8 mouse cellular contexts compared by ENCODE assay signal in the genomic region with DNA sequence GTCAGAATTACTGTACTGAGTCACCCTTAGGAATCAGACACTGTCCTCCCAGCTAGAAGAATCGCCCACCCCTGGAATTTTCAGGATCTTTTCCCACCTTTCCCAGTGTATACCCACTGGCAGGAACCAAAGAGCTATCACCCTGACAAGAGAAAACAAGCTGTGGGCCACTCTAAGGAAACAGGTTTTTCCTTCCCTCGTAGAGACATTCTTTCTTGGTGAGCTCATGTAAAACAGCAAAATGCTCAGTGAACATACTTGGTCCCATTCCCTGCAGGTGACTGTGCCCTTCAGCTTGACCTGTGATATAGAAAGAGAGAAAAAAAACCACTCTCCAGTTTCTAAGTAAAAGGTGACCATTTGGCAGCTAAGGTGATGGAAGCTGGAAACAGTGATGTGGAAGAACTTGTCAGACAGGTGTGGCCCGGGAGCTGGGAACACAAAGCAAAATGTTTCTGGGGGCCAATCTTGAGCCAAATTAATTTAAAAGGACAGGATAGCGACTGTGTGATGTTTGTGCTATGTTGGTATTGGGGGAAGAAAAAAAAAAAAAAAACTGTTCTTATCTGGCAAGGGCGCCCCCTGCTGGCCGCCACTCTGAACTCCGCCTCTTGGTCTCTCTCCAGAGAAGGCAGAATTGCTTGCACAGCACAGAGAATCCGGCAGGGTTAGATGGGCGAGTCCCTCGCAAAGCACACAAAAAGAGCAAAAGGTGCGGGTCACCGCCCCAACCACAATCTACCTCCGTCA.
DNase-seq lines count a peak whose midpoint lies in the region; ATAC-seq and TF ChIP-seq lines count a peak whose summit lies in the region.

No protein-coding gene starts in this region.

- TF ChIP-seq CTCF in bone marrow macrophage, adult 2 months (IDR thresholded peaks at IDR 0.05; ENCODE audit: low read depth, low read length) = peak; percentile 71

- H3K9ac ChIP-seq in embryonic facial prominence, embryonic 15.5 days = no peak overlapping the region
- 0 out of 2 replicates have a peak overlapping the region, but pooled peaks have one; percentile 4 for H3K9ac ChIP-seq in kidney, embryonic 14.5 days (ENCODE audit: low read depth, low read length)
- no peak overlapping the region for H3K9ac ChIP-seq in limb, embryonic 15.5 days
- no peak overlapping the region for H3K9ac ChIP-seq in stomach, embryonic 14.5 days (replicated peaks; ENCODE audit: low read depth, low read length)

- WGBS in embryonic facial prominence, embryonic 15.5 days = 15% methylated on average over 13 of the region's 13 CpGs
- WGBS in kidney, embryonic 14.5 days = 13% methylated on average over 13 of the region's 13 CpGs
- 13% methylated on average over 13 of the region's 13 CpGs for WGBS in limb, embryonic 15.5 days
- WGBS in stomach, embryonic 14.5 days = 20% methylated on average over 13 of the region's 13 CpGs

- H3K4me3 ChIP-seq in bone marrow macrophage, adult 2 months (ENCODE audit: insufficient read depth, low read length) = no peak overlapping the region
- H3K4me3 ChIP-seq in embryonic facial prominence, embryonic 15.5 days (replicated peaks) = peak overlapping the region; percentile 31
- peak overlapping the region; percentile 19; the same call in 1 of the 2 replicates for H3K4me3 ChIP-seq in kidney, embryonic 14.5 days (ENCODE audit: low read length)
- H3K4me3 ChIP-seq in limb, embryonic 15.5 days = peak overlapping the region; percentile 34
- H3K4me3 ChIP-seq in stomach, embryonic 14.5 days (ENCODE audit: low read depth, low read length) = no peak overlapping the region

- H3K4me2 ChIP-seq in embryonic facial prominence, embryonic 15.5 days (replicated peaks) = peak overlapping the region; percentile 44
- H3K4me2 ChIP-seq in kidney, embryonic 14.5 days (replicated peaks; ENCODE audit: low read depth, low read length) = peak overlapping the region; percentile 33
- H3K4me2 ChIP-seq in limb, embryonic 15.5 days = peak overlapping the region; percentile 45
- peak overlapping the region; percentile 28 for H3K4me2 ChIP-seq in stomach, embryonic 14.5 days (replicated peaks; ENCODE audit: low read depth, low read length)

- H3K4me1 ChIP-seq in bone marrow macrophage, adult 2 months (ENCODE audit: control insufficient read depth, insufficient read depth, low read length) = no peaks in the 10 kb centered on the region
- H3K4me1 ChIP-seq in embryonic facial prominence, embryonic 15.5 days = peaks cover 48% of the 10 kb centered on the region
- peaks cover 32% of the 10 kb centered on the region; the same call in 1 of the 2 replicates for H3K4me1 ChIP-seq in kidney, embryonic 14.5 days (ENCODE audit: control insufficient read depth, insufficient read depth, low read length)
- peaks cover 41% of the 10 kb centered on the region for H3K4me1 ChIP-seq in limb, embryonic 15.5 days
- H3K4me1 ChIP-seq in stomach, embryonic 14.5 days (ENCODE audit: control insufficient read depth, insufficient read depth, low read length) = peaks cover 30% of the 10 kb centered on the region

- no peaks in the 10 kb centered on the region for H3K27me3 ChIP-seq in embryonic facial prominence, embryonic 15.5 days
- H3K27me3 ChIP-seq in kidney, embryonic 14.5 days (ENCODE audit: control insufficient read depth, insufficient read depth, low read length) = no peaks in the 10 kb centered on the region
- H3K27me3 ChIP-seq in limb, embryonic 15.5 days = no peaks in the 10 kb centered on the region
- H3K27me3 ChIP-seq in stomach, embryonic 14.5 days (ENCODE audit: control insufficient read depth, insufficient read depth, low read length) = no peaks in the 10 kb centered on the region

- H3K27ac ChIP-seq in bone marrow macrophage, adult 2 months (ENCODE audit: insufficient read depth, low read depth, low read length) = no peak overlapping the region
- H3K27ac ChIP-seq in embryonic facial prominence, embryonic 15.5 days (replicated peaks) = peak overlapping the region; percentile 55
- no peak overlapping the region for H3K27ac ChIP-seq in kidney, embryonic 14.5 days (ENCODE audit: low read depth, low read length)
- peak overlapping the region; percentile 63 for H3K27ac ChIP-seq in limb, embryonic 15.5 days
- peak overlapping the region; percentile 78; the same call in 1 of the 2 replicates for H3K27ac ChIP-seq in stomach, embryonic 14.5 days (ENCODE audit: low read length)

- TF ChIP-seq POLR2A in bone marrow macrophage, adult 2 months (IDR thresholded peaks at IDR 0.05; ENCODE audit: borderline replicate concordance, low read depth, low read length) = no peak

- DNase-seq in B cell, adult 2 months = peak; percentile 78 to 80
- DNase-seq in heart, adult 9 months (ENCODE audit: low spot score in 2 of 2) = peak; percentile 38 to 78
- peak; percentile 7 to 52 for DNase-seq in natural killer cell, adult 2 months (ENCODE audit: low spot score in 2 of 2)

- ATAC-seq in embryonic facial prominence, embryonic 15.5 days (ENCODE audit: insufficient number of reproducible peaks, low FRiP score, low TSS enrichment, low read depth) = peak; percentile 71
- ATAC-seq in kidney, embryonic 14.5 days (ENCODE audit: low FRiP score, low TSS enrichment) = peak; percentile 82
- no peak for ATAC-seq in limb, embryonic 15.5 days (ENCODE audit: insufficient number of reproducible peaks, low FRiP score, low TSS enrichment, low read depth)
- ATAC-seq in stomach, embryonic 14.5 days (ENCODE audit: insufficient number of reproducible peaks, insufficient read depth, low FRiP score, low read depth) = peak; percentile 90

- H3K36me3 ChIP-seq in embryonic facial prominence, embryonic 15.5 days = no peaks in the 10 kb centered on the region
- H3K36me3 ChIP-seq in kidney, embryonic 14.5 days (ENCODE audit: control insufficient read depth, insufficient read depth, low read length) = no peaks in the 10 kb centered on the region
- H3K36me3 ChIP-seq in limb, embryonic 15.5 days = no peaks in the 10 kb centered on the region
- no peaks in the 10 kb centered on the region for H3K36me3 ChIP-seq in stomach, embryonic 14.5 days (ENCODE audit: control insufficient read depth, insufficient read depth, low read length)

- H3K9me3 ChIP-seq in embryonic facial prominence, embryonic 15.5 days (replicated peaks) = no peaks in the 10 kb centered on the region
- no peaks in the 10 kb centered on the region for H3K9me3 ChIP-seq in kidney, embryonic 14.5 days (ENCODE audit: control insufficient read depth, low read length)
- H3K9me3 ChIP-seq in limb, embryonic 15.5 days = no peaks in the 10 kb centered on the region
- no peaks in the 10 kb centered on the region for H3K9me3 ChIP-seq in stomach, embryonic 14.5 days (ENCODE audit: control insufficient read depth, low read depth, low read length)

Comparison
In these comparisons a context has a peak if more than half of its experiments do, and no peak if none do; other contexts are left out.
1. H3K27ac ChIP-seq: peak in embryonic facial prominence, embryonic 15.5 days (single experiment), limb, embryonic 15.5 days (single experiment) and stomach, embryonic 14.5 days (single experiment); none in bone marrow macrophage, adult 2 months (single experiment) and kidney, embryonic 14.5 days (single experiment).
2. H3K4me3 ChIP-seq: peak in embryonic facial prominence, embryonic 15.5 days (single experiment), kidney, embryonic 14.5 days (single experiment) and limb, embryonic 15.5 days (single experiment); none in bone marrow macrophage, adult 2 months (single experiment) and stomach, embryonic 14.5 days (single experiment).
3. Peak in every context shown above with its lines, with median percentiles within 50 percentile points of each other: DNase-seq and H3K4me2 ChIP-seq.